Mouse (Mus musculus) neural tube, embryonic 15.5 days (tissue): ENCODE data around the gene Sertad1. TPM values are rescaled to one million over a fixed set of nuclear protein-coding genes. Genes with fewer than 3 reads are reported as not detected.

Source experiments
- ATAC-seq: fragments of 200-750 bp; cut with Nextera tagmentation; 2 replicates; pipeline ENCODE4 v1.8.0; 2017; ENCODE audit warnings: mild to moderate bottlenecking, moderate TSS enrichment, moderate library complexity; ENCODE audit not compliant: low FRiP score
- H3K27ac ChIP-seq: fragments of 300-500 bp; sonication (generic); replicated peaks from 2 replicates; pipeline ENCODE4 v1.5.1; 2015; ENCODE audit warnings: mild to moderate bottlenecking, inconsistent platforms
- H3K27me3 ChIP-seq: fragments of 300-500 bp; sonication (generic); replicated peaks from 2 replicates; pipeline ENCODE4 v1.6.1; 2015; ENCODE audit warnings: inconsistent platforms
- H3K36me3 ChIP-seq: fragments of 300-500 bp; sonication (generic); 2 replicates; pipeline ENCODE4 v1.6.1; 2015; ENCODE audit warnings: inconsistent platforms
- H3K4me1 ChIP-seq: fragments of 300-500 bp; sonication (generic); 2 replicates; pipeline ENCODE4 v1.6.1; 2015; ENCODE audit warnings: inconsistent platforms
- H3K4me2 ChIP-seq: fragments of 300-500 bp; sonication (generic); 2 replicates; pipeline ENCODE4 v1.6.1; 2015; ENCODE audit warnings: inconsistent platforms, mild to moderate bottlenecking, moderate library complexity
- H3K4me3 ChIP-seq: fragments of 300-500 bp; sonication (generic); replicated peaks from 2 replicates; pipeline ENCODE4 v1.5.1; 2015; ENCODE audit warnings: mild to moderate bottlenecking, inconsistent platforms
- H3K9ac ChIP-seq: fragments of 300-500 bp; sonication (generic); replicated peaks from 2 replicates; pipeline ENCODE4 v1.6.1; 2015; ENCODE audit warnings: mild to moderate bottlenecking, inconsistent platforms
- H3K9me3 ChIP-seq: fragments of 300-500 bp; sonication (generic); replicated peaks from 2 replicates; pipeline ENCODE4 v1.6.1; 2016; ENCODE audit warnings: inconsistent platforms
- WGBS: fragments of 180-500 bp; shearing (Covaris S2); methylation state at CpG from one replicate; pipeline ENCODE4 v1.1.7; 2015; ENCODE audit warnings: mixed read lengths; 5-methylcytosine and 5-hydroxymethylcytosine counted together
- polyA plus RNA-seq: library from polyadenylated mRNA; unstranded; fragments of >200 nt; fragmentation: Nextera tagmentation; extraction: Ambion mirVana; gene quantifications from 2 replicates; pipeline ENCODE4 v1.2.1, GENCODE M21; 2015

Gene Sertad1
- polyA plus RNA-seq, 1 experiment from 2014 or later, result 11.6 TPM

- H3K27me3 ChIP-seq, result no peaks in the 10 kb centered on the region
- 59% methylated on average over 13 of the region's 13 CpGs for WGBS
- H3K4me3 ChIP-seq, result no peak overlapping the region
- H3K9ac ChIP-seq, result no peak overlapping the region
- ATAC-seq, result no peak
- no peaks in the 10 kb centered on the region for H3K36me3 ChIP-seq
- H3K4me1 ChIP-seq, result peaks cover 7% of the 10 kb centered on the region
- no peak overlapping the region for H3K4me2 ChIP-seq
- no peak overlapping the region for H3K27ac ChIP-seq
- no peaks in the 10 kb centered on the region for H3K9me3 ChIP-seq
These were observed 34.4 kb upstream of the Sertad1 start for GRCm38 (mm10) chr7:27452206-27452770.

GRCm38 (mm10) chr7:27454461-27455121 is 32.1 kb upstream of the Sertad1 start:
- Histone ChIP-seq H3K4me1 (no peaks in the 10 kb centered on the region), H3K4me3 (no peak overlapping the region), H3K9ac (no peak overlapping the region), H3K27ac (no peak overlapping the region), H3K27me3 (no peaks in the 10 kb centered on the region), H3K4me2 (no peak overlapping the region), H3K9me3 (no peaks in the 10 kb centered on the region), H3K36me3 (no peaks in the 10 kb centered on the region)
- ATAC-seq, result no peak
- WGBS, result 82% methylated on average over 10 of the region's 10 CpGs

GRCm38 (mm10) chr7:27455273-27455672 is 31.4 kb upstream of the Sertad1 start:
- no peaks in the 10 kb centered on the region for H3K36me3 ChIP-seq
- no peaks in the 10 kb centered on the region for H3K27me3 ChIP-seq
- no peak for ATAC-seq
- 91% methylated on average over 3 of the region's 3 CpGs for WGBS
- H3K4me3 ChIP-seq, result no peak overlapping the region
- no peak overlapping the region for H3K27ac ChIP-seq
- H3K9me3 ChIP-seq, result no peaks in the 10 kb centered on the region
- H3K9ac ChIP-seq, result no peak overlapping the region
- H3K4me1 ChIP-seq, result no peaks in the 10 kb centered on the region
- H3K4me2 ChIP-seq, result no peak overlapping the region

GRCm38 (mm10) chr7:27458614-27459013 is 28.1 kb upstream of the Sertad1 start:
- 88% methylated on average over 4 of the region's 4 CpGs for WGBS
- Histone ChIP-seq H3K27ac (no peak overlapping the region), H3K9ac (no peak overlapping the region)

GRCm38 (mm10) chr7:27459640-27460039 is 27.1 kb upstream of the Sertad1 start:
- H3K4me3 ChIP-seq, result no peak overlapping the region
- no peak overlapping the region for H3K4me2 ChIP-seq
- no peak for ATAC-seq
- H3K9ac ChIP-seq, result no peak overlapping the region
- no peaks in the 10 kb centered on the region for H3K9me3 ChIP-seq
- no peaks in the 10 kb centered on the region for H3K4me1 ChIP-seq
- 94% methylated on average over 5 of the region's 5 CpGs for whole genome bisulfite sequencing
- H3K27me3 ChIP-seq, result no peaks in the 10 kb centered on the region
- no peak overlapping the region for H3K27ac ChIP-seq
- no peaks in the 10 kb centered on the region for H3K36me3 ChIP-seq

More at GRCm38 (mm10) chr7:27458614-27459013, 28.1 kb upstream of the Sertad1 start:
- Histone ChIP-seq H3K4me1 (no peaks in the 10 kb centered on the region), H3K4me2 (no peak overlapping the region), H3K27me3 (no peaks in the 10 kb centered on the region), H3K4me3 (no peak overlapping the region), H3K36me3 (no peaks in the 10 kb centered on the region), H3K9me3 (no peaks in the 10 kb centered on the region)
- ATAC-seq, result no peak

- WGBS, result 84% methylated on average over 6 of the region's 6 CpGs
- H3K4me3 ChIP-seq, result no peak overlapping the region
- ATAC-seq, result no peak
These were observed 26.2 kb upstream of the Sertad1 start for GRCm38 (mm10) chr7:27460477-27460876.

GRCm38 (mm10) chr7:27467648-27468047 is 19.1 kb upstream of the Sertad1 start:
- H3K9me3 ChIP-seq, result no peaks in the 10 kb centered on the region
- H3K27ac ChIP-seq, result no peak overlapping the region
- no peak for ATAC-seq
- no peaks in the 10 kb centered on the region for H3K27me3 ChIP-seq
- WGBS, result 48% methylated on average over 4 of the region's 4 CpGs
- H3K4me2 ChIP-seq, result no peak overlapping the region
- H3K9ac ChIP-seq, result no peak overlapping the region
- no peak overlapping the region for H3K4me3 ChIP-seq
- no peaks in the 10 kb centered on the region for H3K36me3 ChIP-seq
- peaks cover 3% of the 10 kb centered on the region; the same call in 1 of the 2 replicates for H3K4me1 ChIP-seq

More at GRCm38 (mm10) chr7:27460477-27460876, 26.2 kb upstream of the Sertad1 start:
- H3K9ac ChIP-seq, result no peak overlapping the region
- H3K9me3 ChIP-seq, result no peaks in the 10 kb centered on the region
- no peaks in the 10 kb centered on the region for H3K27me3 ChIP-seq
- H3K4me1 ChIP-seq, result no peaks in the 10 kb centered on the region
- no peak overlapping the region for H3K4me2 ChIP-seq
- H3K36me3 ChIP-seq, result no peaks in the 10 kb centered on the region
- no peak overlapping the region for H3K27ac ChIP-seq

GRCm38 (mm10) chr7:27471390-27472120 is 15.2 kb upstream of the Sertad1 start:
- no peaks in the 10 kb centered on the region for H3K27me3 ChIP-seq
- H3K27ac ChIP-seq, result no peak overlapping the region
- peaks cover 14% of the 10 kb centered on the region; the same call in 1 of the 2 replicates for H3K4me1 ChIP-seq
- H3K9me3 ChIP-seq, result no peaks in the 10 kb centered on the region
- WGBS, result 92% methylated on average over 11 of the region's 11 CpGs
- no peak overlapping the region for H3K4me2 ChIP-seq
- ATAC-seq, result no peak
- no peak overlapping the region for H3K4me3 ChIP-seq
- H3K36me3 ChIP-seq, result no peaks in the 10 kb centered on the region
- H3K9ac ChIP-seq, result no peak overlapping the region

- Histone ChIP-seq H3K4me1 (peaks cover 14% of the 10 kb centered on the region; the same call in 1 of the 2 replicates), H3K36me3 (0 out of 2 replicates have a peak, but pooled peaks cover 3% of the 10 kb centered on the region), H3K9ac (no peak overlapping the region), H3K9me3 (no peaks in the 10 kb centered on the region), H3K4me2 (peak overlapping the region; percentile 66), H3K4me3 (peak overlapping the region; percentile 61), H3K27me3 (no peaks in the 10 kb centered on the region), H3K27ac (peak overlapping the region; percentile 86)
- ATAC-seq, result no peak
- WGBS, result 46% methylated on average over 7 of the region's 7 CpGs
These were observed 14.1 kb upstream of the Sertad1 start for GRCm38 (mm10) chr7:27472596-27472995.

- H3K9me3 ChIP-seq, result no peaks in the 10 kb centered on the region
- H3K4me3 ChIP-seq, result peak within 1 kb of the TSS; percentile 61
- ATAC-seq, result peak; percentile 91
- under 1% methylated on average over 36 of the region's 36 CpGs for WGBS
- H3K36me3 ChIP-seq, result 0 out of 2 replicates have a peak, but pooled peaks cover 3% of the 10 kb centered on the region
- peak within 1 kb of the TSS; percentile 66 for H3K4me2 ChIP-seq
- H3K9ac ChIP-seq, result peak within 1 kb of the TSS; percentile 43
- H3K4me1 ChIP-seq, result peaks cover 14% of the 10 kb centered on the region; the same call in 1 of the 2 replicates
- no peaks in the 10 kb centered on the region for H3K27me3 ChIP-seq
- H3K27ac ChIP-seq, result peak within 1 kb of the TSS; percentile 86
These were observed 13.4 kb upstream of the Sertad1 start, which contains the start of gene Sertad3 for GRCm38 (mm10) chr7:27473156-27473834. Gene Sertad3 (plus strand): TSS chr7:27473768.

GRCm38 (mm10) chr7:27473835-27474489 is 12.7 kb upstream of the Sertad1 start:
- Histone ChIP-seq H3K9ac (peak overlapping the region; percentile 43), H3K4me3 (peak overlapping the region; percentile 61), H3K9me3 (no peaks in the 10 kb centered on the region), H3K36me3 (0 out of 2 replicates have a peak, but pooled peaks cover 3% of the 10 kb centered on the region), H3K27me3 (no peaks in the 10 kb centered on the region), H3K4me1 (peaks cover 14% of the 10 kb centered on the region; the same call in 1 of the 2 replicates), H3K27ac (peak overlapping the region; percentile 86), H3K4me2 (peak overlapping the region; percentile 66)
- whole genome bisulfite sequencing, result under 1% methylated on average over 34 of the region's 34 CpGs
- peak; percentile 0 for ATAC-seq
